Mouse (Mus musculus) midbrain, embryonic 14.5 days (tissue): ENCODE results near the gene Defb36. TPM values are rescaled to one million over a fixed set of nuclear protein-coding genes. Genes with fewer than 3 reads are reported as not detected.

Source experiments
- ATAC-seq: fragments of 200-750 bp; cut with Nextera tagmentation; 2 replicates; pipeline ENCODE4 v1.8.0; 2017; ENCODE audit warnings: moderate number of reproducible peaks, moderate library complexity; ENCODE audit not compliant: low FRiP score, low TSS enrichment
- DNase-seq: peaks from one replicate; pipeline ENCODE4 v3.0.0-alpha.2; 2015
- H3K27ac ChIP-seq: fragments of 300-500 bp; sonication (generic); replicated peaks from 2 replicates; pipeline ENCODE4 v1.5.1; 2014; ENCODE audit warnings: mild to moderate bottlenecking, low read depth, low read length, moderate library complexity
- H3K27me3 ChIP-seq: fragments of 300-500 bp; sonication (generic); 2 replicates; pipeline ENCODE4 v1.6.1; 2014; ENCODE audit warnings: low read length, control low read depth, mixed read lengths; ENCODE audit not compliant: control insufficient read depth, insufficient read depth
- H3K36me3 ChIP-seq: fragments of 300-500 bp; sonication (generic); 2 replicates; pipeline ENCODE4 v1.6.1; 2014; ENCODE audit warnings: low read length, control low read depth; ENCODE audit not compliant: control insufficient read depth, insufficient read depth
- H3K4me1 ChIP-seq: fragments of 300-500 bp; sonication (generic); 2 replicates; pipeline ENCODE4 v1.6.1; 2014; ENCODE audit warnings: mild to moderate bottlenecking, antibody characterized with exemption, low read length, control low read depth; ENCODE audit not compliant: control insufficient read depth, insufficient read depth
- H3K4me2 ChIP-seq: fragments of 300-500 bp; sonication (generic); 2 replicates; pipeline ENCODE4 v1.6.1; 2014; ENCODE audit warnings: mild to moderate bottlenecking, low read length, moderate library complexity
- H3K4me3 ChIP-seq: fragments of 300-500 bp; sonication (generic); replicated peaks from 2 replicates; pipeline ENCODE4 v1.5.1; 2014; ENCODE audit warnings: low read depth, low read length
- H3K9ac ChIP-seq: fragments of 300-500 bp; sonication (generic); replicated peaks from 2 replicates; pipeline ENCODE4 v1.6.1; 2014; ENCODE audit warnings: mild to moderate bottlenecking, low read length, moderate library complexity
- H3K9me3 ChIP-seq: fragments of 300-500 bp; sonication (generic); 2 replicates; pipeline ENCODE4 v1.6.1; 2016; ENCODE audit warnings: low read length, control low read depth, mixed read lengths; ENCODE audit not compliant: control insufficient read depth
- WGBS: fragments of 180-500 bp; shearing (Covaris S2); extraction: QIAGEN DNeasy Blood & Tissue Kit; methylation state at CpG from one replicate; pipeline ENCODE4 v1.1.7; 2014; 5-methylcytosine and 5-hydroxymethylcytosine counted together
- polyA plus RNA-seq: library from polyadenylated mRNA; unstranded; fragments of >200 nt; fragmentation: Nextera tagmentation; extraction: Ambion mirVana; gene quantifications from 2 replicates; pipeline ENCODE4 v1.2.1, GENCODE M21; 2014

Gene Defb36
- polyA plus RNA-seq, 1 experiment from 2014 or later, result not detected

- 14% methylated on average over 7 of the region's 7 CpGs for WGBS
- Histone ChIP-seq H3K9me3 (no peaks in the 10 kb centered on the region), H3K4me1 (no peaks in the 10 kb centered on the region)
These were observed 11.4 kb downstream of the Defb36 start for GRCm38 (mm10) chr2:152615563-152615962.

GRCm38 (mm10) chr2:152616470-152616869, 12.3 kb downstream of the Defb36 start:
- Histone ChIP-seq H3K27ac (no peak overlapping the region), H3K36me3 (no peaks in the 10 kb centered on the region)
- 83% methylated on average over 6 of the region's 6 CpGs for WGBS

More at GRCm38 (mm10) chr2:152615563-152615962, 11.4 kb downstream of the Defb36 start:
- Histone ChIP-seq H3K9ac (no peak overlapping the region), H3K27ac (no peak overlapping the region), H3K4me3 (no peak overlapping the region), H3K27me3 (no peaks in the 10 kb centered on the region), H3K36me3 (no peaks in the 10 kb centered on the region), H3K4me2 (no peak overlapping the region)
- DNase-seq, result peak; percentile 92
- ATAC-seq, result no peak; the same call in 1 of the 2 replicates

GRCm38 (mm10) chr2:152617374-152617773, 13.2 kb downstream of the Defb36 start:
- Histone ChIP-seq H3K4me3 (no peak overlapping the region), H3K9me3 (no peaks in the 10 kb centered on the region), H3K36me3 (no peaks in the 10 kb centered on the region), H3K9ac (no peak overlapping the region), H3K27ac (no peak overlapping the region), H3K4me2 (no peak overlapping the region), H3K4me1 (no peaks in the 10 kb centered on the region), H3K27me3 (no peaks in the 10 kb centered on the region)
- DNase-seq, result no peak
- 58% methylated on average over 5 of the region's 5 CpGs for WGBS
- ATAC-seq, result no peak

More at GRCm38 (mm10) chr2:152616470-152616869, 12.3 kb downstream of the Defb36 start:
- Histone ChIP-seq H3K9me3 (no peaks in the 10 kb centered on the region), H3K4me3 (no peak overlapping the region), H3K27me3 (no peaks in the 10 kb centered on the region), H3K4me1 (no peaks in the 10 kb centered on the region), H3K4me2 (no peak overlapping the region), H3K9ac (no peak overlapping the region)
- DNase-seq (no peak), ATAC-seq (no peak)

- ATAC-seq (no peak), DNase-seq (no peak)
- Histone ChIP-seq H3K9ac (no peak overlapping the region), H3K4me3 (no peak overlapping the region), H3K36me3 (no peaks in the 10 kb centered on the region), H3K27ac (no peak overlapping the region), H3K9me3 (no peaks in the 10 kb centered on the region), H3K4me1 (peaks cover 5% of the 10 kb centered on the region), H3K4me2 (no peak overlapping the region), H3K27me3 (no peaks in the 10 kb centered on the region)
- WGBS, result 83% methylated on average over 9 of the region's 9 CpGs
These were observed 16.4 kb downstream of the Defb36 start for GRCm38 (mm10) chr2:152620367-152621134.

- H3K9ac ChIP-seq, result no peak overlapping the region
- peaks cover 16% of the 10 kb centered on the region; the same call in 1 of the 2 replicates for H3K27me3 ChIP-seq
- no peak overlapping the region for H3K27ac ChIP-seq
- H3K4me2 ChIP-seq, result no peak overlapping the region
- no peak for ATAC-seq
- no peak for DNase-seq
- no peak overlapping the region for H3K4me3 ChIP-seq
- no peaks in the 10 kb centered on the region for H3K9me3 ChIP-seq
- no peaks in the 10 kb centered on the region for H3K36me3 ChIP-seq
- 92% methylated on average over 13 of the region's 13 CpGs for WGBS
- H3K4me1 ChIP-seq, result peaks cover 13% of the 10 kb centered on the region
These were observed 18.0 kb downstream of the Defb36 start for GRCm38 (mm10) chr2:152622151-152622550.

GRCm38 (mm10) chr2:152622953-152623352, 18.8 kb downstream of the Defb36 start, which contains the start of gene Defb25:
Gene Defb25 (minus strand): TSS chr2:152623053.
- ATAC-seq (no peak), DNase-seq (no peak)
- H3K27me3 ChIP-seq, result peaks cover 24% of the 10 kb centered on the region; the same call in 1 of the 2 replicates
- no peak within 1 kb of the TSS for H3K4me3 ChIP-seq
- no peak within 1 kb of the TSS for H3K9ac ChIP-seq
- no peak within 1 kb of the TSS for H3K27ac ChIP-seq
- peaks cover 16% of the 10 kb centered on the region for H3K4me1 ChIP-seq
- H3K9me3 ChIP-seq, result no peaks in the 10 kb centered on the region
- no peaks in the 10 kb centered on the region for H3K36me3 ChIP-seq
- no peak within 1 kb of the TSS for H3K4me2 ChIP-seq
- 86% methylated on average over 7 of the region's 7 CpGs for WGBS

GRCm38 (mm10) chr2:152624566-152624965, 20.4 kb downstream of the Defb36 start:
- peaks cover 29% of the 10 kb centered on the region; the same call in 1 of the 2 replicates for H3K27me3 ChIP-seq
- DNase-seq, result no peak

GRCm38 (mm10) chr2:152625256-152625655, 21.1 kb downstream of the Defb36 start:
- 0% methylated on average over 1 of the region's 1 CpGs for WGBS
- Histone ChIP-seq H3K9me3 (no peaks in the 10 kb centered on the region), H3K27me3 (peaks cover 29% of the 10 kb centered on the region; the same call in 1 of the 2 replicates), H3K4me1 (peaks cover 16% of the 10 kb centered on the region), H3K4me3 (no peak overlapping the region), H3K9ac (no peak overlapping the region), H3K4me2 (no peak overlapping the region), H3K36me3 (no peaks in the 10 kb centered on the region), H3K27ac (no peak overlapping the region)
- DNase-seq (peak; percentile 46), ATAC-seq (no peak)

More at GRCm38 (mm10) chr2:152624566-152624965, 20.4 kb downstream of the Defb36 start:
- no peaks in the 10 kb centered on the region for H3K36me3 ChIP-seq
- peaks cover 16% of the 10 kb centered on the region for H3K4me1 ChIP-seq
- no peak overlapping the region for H3K4me3 ChIP-seq
- no peak overlapping the region for H3K9ac ChIP-seq
- 87% methylated on average over 2 of the region's 2 CpGs for WGBS
- ATAC-seq, result no peak
- no peak overlapping the region for H3K27ac ChIP-seq
- H3K9me3 ChIP-seq, result no peaks in the 10 kb centered on the region
- no peak overlapping the region for H3K4me2 ChIP-seq
